Mouse (Mus musculus) cerebellum, adult 2 months (tissue): ENCODE data around the gene Map1lc3b.

Source experiments
- CTCF ChIP-seq: fragments of 200-500 bp; IDR thresholded peaks from 2 replicates; pipeline ENCODE4 v1.5.1; 2011; ENCODE audit warnings: low read depth, mild to moderate bottlenecking, control low read depth, low read length, moderate library complexity, borderline replicate concordance; ENCODE audit not compliant: insufficient read depth
- POLR2A ChIP-seq: fragments of 200-500 bp; IDR thresholded peaks from 2 replicates; pipeline ENCODE4 v1.6.1; 2011; ENCODE audit warnings: low read length, control low read depth, borderline replicate concordance; ENCODE audit not compliant: insufficient read depth

GRCm38 (mm10) chr8:121561636-121562345 is 28.4 kb upstream of the Map1lc3b start:
- TF ChIP-seq CTCF, result no peak
- TF ChIP-seq POLR2A, result no peak
